Mouse (Mus musculus) heart, embryonic 14.5 days (tissue): ENCODE measurements around the gene Olfr1351. TPM values are rescaled to one million over a fixed set of nuclear protein-coding genes. Genes with fewer than 3 reads are reported as not detected.
"Not testable (repeated sequence)": the region's sequence is repeated elsewhere in the genome, so short reads cannot be mapped to it uniquely, and the experiment has no call there.

Experiments used
- ATAC-seq: fragments of 200-750 bp; cut with Nextera tagmentation; 2 replicates; pipeline ENCODE4 v1.8.0; 2017; ENCODE audit warnings: low read depth, moderate TSS enrichment; ENCODE audit not compliant: insufficient number of reproducible peaks, insufficient read depth, low FRiP score
- H3K27ac ChIP-seq, 2 experiments: fragments of 200-500 bp in 1 of 2; fragments of 300-500 bp in 1 of 2; sonication (generic) in 1 of 2; replicated peaks in 1 of 2; 2 replicates each; pipeline ENCODE4 v1.5.1; 2012 to 2014; ENCODE audit warnings: low read depth in 2 of 2, low read length in 2 of 2, control low read depth in 1 of 2, mild to moderate bottlenecking in 1 of 2, mixed read lengths in 1 of 2; ENCODE audit not compliant: control insufficient read depth in 1 of 2, insufficient read depth in 1 of 2
- H3K27me3 ChIP-seq: fragments of 300-500 bp; sonication (generic); 2 replicates; pipeline ENCODE4 v1.6.1; 2014; ENCODE audit warnings: mild to moderate bottlenecking, low read length, control low read depth; ENCODE audit not compliant: control insufficient read depth, insufficient read depth
- H3K36me3 ChIP-seq: fragments of 300-500 bp; sonication (generic); 2 replicates; pipeline ENCODE4 v1.6.1; 2014; ENCODE audit warnings: mild to moderate bottlenecking, control low read depth, low read length, mixed read lengths; ENCODE audit not compliant: control insufficient read depth, insufficient read depth
- H3K4me1 ChIP-seq, 2 experiments: fragments of 200-500 bp in 1 of 2; fragments of 300-500 bp in 1 of 2; sonication (generic) in 1 of 2; 2 replicates each; pipeline ENCODE4 v1.6.1; 2012 to 2014; ENCODE audit warnings: low read length in 2 of 2, control low read depth in 1 of 2, mixed read lengths in 1 of 2; ENCODE audit not compliant: control insufficient read depth in 2 of 2, insufficient read depth in 2 of 2
- H3K4me2 ChIP-seq: fragments of 300-500 bp; sonication (generic); 2 replicates; pipeline ENCODE4 v1.6.1; 2014; ENCODE audit warnings: mild to moderate bottlenecking, low read length
- H3K4me3 ChIP-seq, 2 experiments: fragments of 200-500 bp in 1 of 2; fragments of 300-500 bp in 1 of 2; sonication (generic) in 1 of 2; 2 replicates each; pipeline ENCODE4 v1.5.1; 2012 to 2014; ENCODE audit warnings: low read length in 2 of 2, mild to moderate bottlenecking in 2 of 2, control low read depth in 1 of 2, low read depth in 1 of 2, moderate library complexity in 1 of 2; ENCODE audit not compliant: control insufficient read depth in 1 of 2, insufficient read depth in 1 of 2
- H3K9ac ChIP-seq: fragments of 300-500 bp; sonication (generic); 2 replicates; pipeline ENCODE4 v1.6.1; 2014; ENCODE audit warnings: mild to moderate bottlenecking, low read length
- H3K9me3 ChIP-seq: fragments of 300-500 bp; sonication (generic); 2 replicates; pipeline ENCODE4 v1.6.1; 2016; ENCODE audit warnings: low read length, control low read depth; ENCODE audit not compliant: control insufficient read depth
- WGBS: fragments of 180-500 bp; shearing (Covaris S2); extraction: QIAGEN DNeasy Blood & Tissue Kit; methylation state at CpG from one replicate; pipeline ENCODE4 v1.1.7; 2014; 5-methylcytosine and 5-hydroxymethylcytosine counted together
- polyA plus RNA-seq: library from polyadenylated mRNA; unstranded; fragments of >200 nt; fragmentation: Nextera tagmentation; extraction: Ambion mirVana; gene quantifications from 2 replicates; pipeline ENCODE4 v1.2.1, GENCODE M21; 2014

Olfr1351 gene
- polyA plus RNA-seq: not detected in 2 replicates

- no peaks in the 10 kb centered on the region for H3K4me1 ChIP-seq
- no peak within 1 kb of the TSS for H3K4me2 ChIP-seq
- no peaks in the 10 kb centered on the region for H3K36me3 ChIP-seq
- H3K27me3 ChIP-seq: no peaks in the 10 kb centered on the region
- no peak within 1 kb of the TSS for H3K27ac ChIP-seq
- no peak within 1 kb of the TSS for H3K4me3 ChIP-seq
- H3K9me3 ChIP-seq: no peaks in the 10 kb centered on the region
- no peak for ATAC-seq
- no peak within 1 kb of the TSS for H3K9ac ChIP-seq
- 49% methylated on average over 1 of the region's 1 CpGs for WGBS
Measured at GRCm38 (mm10) chr10:79012172-79012571, at the start of gene Olfr1351. Gene Olfr1351 (plus strand): TSS chr10:79012472.

DNA sequence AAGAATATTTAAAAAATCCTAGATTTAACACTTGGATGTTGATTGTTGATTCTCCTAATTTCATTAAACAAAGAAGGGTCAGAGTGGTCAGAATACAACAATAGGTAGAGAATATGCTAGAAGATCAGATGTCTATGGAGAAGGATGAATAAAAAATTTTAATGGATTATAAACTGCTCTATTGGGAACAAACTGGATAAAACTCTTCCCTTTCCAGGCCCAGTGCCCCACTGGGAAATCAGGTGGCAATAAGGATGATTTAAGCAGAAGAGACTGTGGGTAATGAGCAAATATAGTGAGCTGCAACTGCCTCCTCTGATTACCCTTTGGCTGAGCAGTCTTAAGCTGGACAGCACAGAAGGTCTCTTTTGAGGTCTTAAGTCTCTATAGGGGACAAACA, 49.3 kb upstream of the Olfr1351 start, which contains the start of gene Olfr1353:
TSS of gene Olfr1353 (plus strand) at position 301 of the 400 bp plus-strand sequence.
- not testable (repeated sequence) for H3K4me3 ChIP-seq, H3K9ac ChIP-seq, H3K27me3 ChIP-seq, H3K4me1 ChIP-seq, H3K9me3 ChIP-seq, ATAC-seq, H3K4me2 ChIP-seq, H3K36me3 ChIP-seq, H3K27ac ChIP-seq

GRCm38 (mm10) chr10:78980750-78981149, 31.5 kb upstream of the Olfr1351 start, which contains the start of gene Olfr1352:
Gene Olfr1352 (plus strand): TSS chr10:78981050.
- Histone ChIP-seq H3K9me3 (no peaks in the 10 kb centered on the region), H3K4me1 (no peaks in the 10 kb centered on the region), H3K9ac (no peak within 1 kb of the TSS), H3K27ac (no peak within 1 kb of the TSS), H3K4me2 (no peak within 1 kb of the TSS), H3K4me3 (no peak within 1 kb of the TSS), H3K27me3 (no peaks in the 10 kb centered on the region), H3K36me3 (no peaks in the 10 kb centered on the region)
- no peak for ATAC-seq

DNA sequence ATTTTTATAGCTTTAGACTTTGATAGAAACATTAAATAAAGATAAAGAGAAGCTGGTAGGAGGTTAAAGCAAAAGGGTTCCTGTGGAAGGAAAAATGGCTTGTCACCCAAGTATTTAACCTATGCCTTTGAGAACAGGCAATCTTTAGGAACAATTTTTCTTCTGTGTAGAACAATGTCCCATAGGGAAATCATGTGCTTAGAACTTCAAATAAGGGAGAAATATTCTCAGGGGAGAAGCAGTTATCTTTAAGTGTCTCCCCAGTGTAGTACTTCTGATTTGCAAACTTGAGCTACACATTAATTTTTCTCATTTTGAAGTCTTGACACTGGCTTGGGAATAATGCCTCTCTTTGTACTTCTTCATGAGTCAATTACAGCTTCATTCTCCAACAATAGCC, 16.2 kb downstream of the Olfr1351 start, which contains the start of gene Olfr57:
TSS of gene Olfr57 (plus strand) at position 301 of the 400 bp plus-strand sequence.
- no peak within 1 kb of the TSS for H3K27ac ChIP-seq
- H3K9ac ChIP-seq: no peak within 1 kb of the TSS
- H3K4me3 ChIP-seq: no peak within 1 kb of the TSS
- H3K4me2 ChIP-seq: no peak within 1 kb of the TSS
- no peak for ATAC-seq
- H3K4me1 ChIP-seq: no peaks in the 10 kb centered on the region
- no peaks in the 10 kb centered on the region for H3K36me3 ChIP-seq
- peaks cover 3% of the 10 kb centered on the region for H3K9me3 ChIP-seq
- H3K27me3 ChIP-seq: no peaks in the 10 kb centered on the region

DNA sequence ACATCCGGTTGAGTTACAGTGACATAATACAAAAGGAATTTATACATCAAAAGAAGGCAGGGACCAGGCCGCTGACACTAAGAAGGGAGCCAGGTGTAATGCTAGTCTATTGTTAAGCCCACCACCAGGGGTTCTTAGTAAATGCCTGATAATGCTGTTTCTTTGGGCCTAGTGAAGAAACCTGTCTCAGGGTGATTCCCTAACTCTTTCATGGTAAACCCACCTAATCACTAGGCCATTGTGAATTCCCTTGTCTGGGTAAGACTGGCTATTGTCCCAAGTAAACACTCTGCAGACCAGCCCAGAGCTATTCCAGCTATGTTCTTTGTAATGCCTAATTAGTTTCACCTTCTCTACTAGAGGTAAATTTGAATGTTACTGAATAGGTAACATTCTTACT, 30.2 kb downstream of the Olfr1351 start:
- not testable (repeated sequence) for H3K27me3 ChIP-seq, ATAC-seq, H3K4me1 ChIP-seq, H3K4me2 ChIP-seq, H3K27ac ChIP-seq, H3K4me3 ChIP-seq, H3K9me3 ChIP-seq, H3K36me3 ChIP-seq, H3K9ac ChIP-seq
- WGBS: 86% methylated on average over 2 of the region's 2 CpGs

- not testable (repeated sequence) for ATAC-seq, H3K9ac ChIP-seq, H3K4me2 ChIP-seq, H3K36me3 ChIP-seq, H3K27ac ChIP-seq, H3K27me3 ChIP-seq, H3K4me3 ChIP-seq, H3K4me1 ChIP-seq
- peaks cover 13% of the 10 kb centered on the region for H3K9me3 ChIP-seq
- 20% methylated on average over 3 of the region's 3 CpGs for WGBS
Measured at GRCm38 (mm10) chr10:79057370-79057769, 45.1 kb downstream of the Olfr1351 start.

Other genes starting within 250 kb of the Olfr1351 start
- gene Slc1a6, start 232.0 kb upstream of the Olfr1351 start, polyA plus RNA-seq: 0.12 and 0.16 TPM in 2 replicates
- not detected in 2 replicates for gene Olfr1356, start 160.3 kb upstream of the Olfr1351 start, polyA plus RNA-seq
- not detected in 2 replicates for gene Olfr1355, start 136.9 kb upstream of the Olfr1351 start, polyA plus RNA-seq
- gene Olfr1354, start 99.3 kb upstream of the Olfr1351 start, polyA plus RNA-seq: not detected in 2 replicates
- not detected in 2 replicates for gene Olfr8, start 61.8 kb upstream of the Olfr1351 start, polyA plus RNA-seq
- gene Olfr1353, start 49.2 kb upstream of the Olfr1351 start, polyA plus RNA-seq: not detected in 2 replicates
- not detected in 2 replicates for gene Olfr1352, start 31.4 kb upstream of the Olfr1351 start, polyA plus RNA-seq
- gene Olfr57, start 16.3 kb downstream of the Olfr1351 start, polyA plus RNA-seq: not detected in 2 replicates
- gene 2610008E11Rik, start 85.1 kb downstream of the Olfr1351 start, polyA plus RNA-seq: 18.6 and 20.7 TPM in 2 replicates
- not detected in 2 replicates for gene Vmn2r80, start 136.3 kb downstream of the Olfr1351 start, polyA plus RNA-seq
- not detected in 2 replicates for gene Vmn2r81, start 235.2 kb downstream of the Olfr1351 start, polyA plus RNA-seq